Mouse (Mus musculus) bone marrow, adult 2 months (tissue): ENCODE results near the gene Tmcc3. TPM values are rescaled to one million over a fixed set of nuclear protein-coding genes. Genes with fewer than 3 reads are reported as not detected.

Experiments used
- H3K27ac ChIP-seq: fragments of 200-500 bp; 2 replicates; pipeline ENCODE4 v1.5.1; 2012; ENCODE audit warnings: low read depth, mild to moderate bottlenecking, control low read depth, inconsistent platforms, low read length; ENCODE audit not compliant: control insufficient read depth, poor library complexity, insufficient read depth
- H3K4me1 ChIP-seq: fragments of 200-500 bp; 2 replicates; pipeline ENCODE4 v1.6.1; 2011; ENCODE audit warnings: low read length; ENCODE audit not compliant: control insufficient read depth, insufficient read depth
- H3K4me3 ChIP-seq: fragments of 200-500 bp; replicated peaks from 2 replicates; pipeline ENCODE3; 2011; ENCODE audit warnings: mild to moderate bottlenecking, low read depth, low read length, control low read depth; ENCODE audit not compliant: control insufficient read depth
- CTCF ChIP-seq: fragments of 200-500 bp; IDR thresholded peaks from 2 replicates; pipeline ENCODE4 v1.5.1; 2011; ENCODE audit warnings: low read length, control low read depth; ENCODE audit not compliant: control insufficient read depth, insufficient read depth
- POLR2A ChIP-seq: fragments of 200-500 bp; IDR thresholded peaks from 2 replicates; pipeline ENCODE4 v1.6.1; 2011; ENCODE audit warnings: low read depth, mild to moderate bottlenecking, control low read depth, low read length, borderline replicate concordance; ENCODE audit not compliant: control insufficient read depth
- WGBS: fragments of 180-500 bp; shearing (Covaris S2); methylation state at CpG from one replicate; pipeline ENCODE4 v1.1.7; 2018; 5-methylcytosine and 5-hydroxymethylcytosine counted together
- polyA plus RNA-seq: library from polyadenylated mRNA; stranded (reverse); fragments of >200 nt; gene quantifications from 2 replicates; pipeline ENCODE4 v1.2.4, GENCODE M21; 2011; ENCODE audit warnings: low replicate concordance; ENCODE audit not compliant: missing spikeins, insufficient read depth, insufficient read length

Tmcc3 gene
- polyA plus RNA-seq, 1 experiment: 5.9 TPM

DNA sequence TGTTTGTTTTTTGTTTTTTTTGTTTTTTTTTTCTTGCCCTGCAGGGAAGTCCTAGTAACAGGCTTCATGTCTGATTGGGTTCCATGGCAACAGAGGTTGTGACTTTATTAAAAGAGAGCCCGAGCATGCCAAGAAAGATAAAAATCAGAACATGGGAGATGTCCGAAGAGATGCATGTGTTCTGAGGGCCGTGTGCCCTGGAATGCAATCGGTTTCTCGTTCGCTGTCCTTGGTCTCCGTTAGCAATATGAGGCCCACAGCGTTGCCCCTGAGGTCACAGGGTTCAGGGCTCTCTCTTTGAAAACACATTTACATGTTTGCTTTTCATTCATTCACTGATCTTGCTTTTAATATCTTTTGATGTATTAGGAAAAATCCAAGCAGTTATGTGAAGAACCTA lies 233.1 kb downstream of the Tmcc3 start:
- TF ChIP-seq CTCF: no peak
- no peak for TF ChIP-seq POLR2A
- Histone ChIP-seq H3K4me1 (no peaks in the 10 kb centered on the region), H3K4me3 (no peak overlapping the region), H3K27ac (no peak overlapping the region)
- WGBS: 85% methylated on average over 8 of the region's 8 CpGs

DNA sequence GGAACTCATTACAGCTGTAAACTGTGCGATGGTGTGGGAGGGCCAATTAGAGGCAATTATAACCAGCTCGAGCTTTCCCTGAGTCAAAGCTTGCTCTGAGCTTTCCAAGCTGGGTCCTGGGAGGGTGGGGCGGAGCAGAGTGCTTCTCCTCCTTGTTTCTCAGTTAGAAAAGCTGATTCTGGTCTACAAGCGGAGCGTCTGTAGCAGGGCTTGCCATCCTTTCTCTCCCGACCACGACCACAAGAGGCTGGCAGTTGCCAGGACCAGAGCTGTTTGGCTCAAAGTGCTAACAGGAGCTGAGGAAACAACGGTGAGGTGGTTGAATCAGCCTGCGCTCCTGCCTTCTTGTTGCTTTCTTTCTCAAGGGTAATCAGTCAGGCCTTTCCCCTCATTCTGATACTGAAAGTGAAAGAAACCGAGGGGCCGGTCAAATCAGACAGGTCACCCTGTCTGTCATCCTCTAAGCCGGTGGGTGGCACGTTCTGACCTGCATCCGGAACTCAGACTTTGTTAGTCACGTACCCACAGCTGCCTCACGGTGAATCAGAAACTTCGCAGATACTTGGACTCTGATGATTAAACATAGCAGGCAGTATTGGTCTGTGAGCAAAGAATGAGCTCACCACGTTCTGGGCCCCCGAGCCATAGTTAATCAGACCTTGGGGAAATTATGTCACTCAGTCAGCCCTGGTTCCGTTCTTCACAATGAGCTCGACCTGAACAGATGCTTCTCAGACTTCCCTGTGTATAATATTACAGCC lies 233.7 kb downstream of the Tmcc3 start:
- Histone ChIP-seq H3K4me3 (peak overlapping the region; percentile 62), H3K27ac (peak overlapping the region; percentile 42; the same call in 1 of the 2 replicates), H3K4me1 (no peaks in the 10 kb centered on the region)
- no peak for TF ChIP-seq POLR2A
- TF ChIP-seq CTCF: no peak
- WGBS: 4% methylated on average over 21 of the region's 21 CpGs

DNA sequence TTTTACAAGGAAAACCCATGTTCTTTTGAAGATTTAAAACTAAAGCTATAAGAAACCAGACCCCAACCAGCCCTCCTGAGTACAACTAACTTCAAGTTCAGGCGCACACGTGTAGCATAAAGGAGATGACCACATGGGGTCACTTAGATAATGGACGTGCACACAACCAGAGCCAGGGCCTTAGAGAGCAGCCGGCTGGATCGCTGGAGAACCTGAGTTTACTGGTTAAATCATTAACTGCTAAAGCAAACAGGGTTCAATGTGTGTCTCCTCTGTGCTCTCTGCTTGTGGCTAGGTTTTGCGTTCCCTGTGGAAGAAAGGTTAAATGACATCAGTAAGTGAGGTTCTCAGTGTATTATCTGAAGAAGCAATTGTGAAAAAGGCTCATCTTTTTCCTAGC lies 234.9 kb downstream of the Tmcc3 start:
- no peaks in the 10 kb centered on the region for H3K4me1 ChIP-seq
- H3K4me3 ChIP-seq: no peak overlapping the region
- no peak for TF ChIP-seq CTCF
- TF ChIP-seq POLR2A: no peak
- WGBS: 91% methylated on average over 6 of the region's 6 CpGs
- no peak overlapping the region for H3K27ac ChIP-seq

DNA sequence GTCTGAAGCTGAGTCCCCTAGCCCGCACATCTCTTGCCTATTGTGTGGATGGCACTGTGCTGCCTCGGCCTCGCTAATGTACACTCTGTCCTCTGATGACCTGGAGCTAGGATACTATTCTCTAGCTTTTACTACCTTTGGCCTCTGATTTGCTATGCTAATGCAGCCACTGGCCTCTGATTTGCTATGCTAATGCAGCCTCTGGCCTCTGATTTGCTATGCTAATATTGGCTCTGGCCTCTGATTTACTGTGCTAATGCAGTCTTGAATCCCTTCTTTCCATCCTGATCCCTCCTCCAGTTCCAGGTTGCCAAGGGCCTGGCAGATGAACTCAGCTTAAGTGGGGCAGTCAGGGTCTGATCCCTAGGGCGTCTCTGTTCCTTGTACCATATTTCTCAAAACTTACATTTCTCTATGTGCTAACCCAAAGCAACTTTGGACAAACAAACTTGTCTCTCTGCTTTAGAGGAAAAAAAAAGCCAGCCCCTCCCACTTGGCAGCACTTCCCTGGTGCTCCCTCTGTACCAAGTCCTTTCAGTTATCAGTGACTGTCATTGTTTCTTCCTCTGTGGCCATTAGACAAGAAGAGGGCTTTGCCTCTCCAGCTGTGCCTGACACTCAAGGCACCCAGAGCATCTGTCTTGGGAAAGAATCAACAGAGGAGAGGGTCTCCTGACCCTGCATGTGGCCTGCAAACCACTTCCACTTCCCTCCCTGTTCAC lies 237.9 kb downstream of the Tmcc3 start:
- Histone ChIP-seq H3K4me3 (no peak overlapping the region), H3K4me1 (no peaks in the 10 kb centered on the region; the same call in 1 of the 2 replicates), H3K27ac (no peak overlapping the region)
- TF ChIP-seq POLR2A (no peak), CTCF (no peak)
- WGBS: 84% methylated on average over 4 of the region's 4 CpGs

DNA sequence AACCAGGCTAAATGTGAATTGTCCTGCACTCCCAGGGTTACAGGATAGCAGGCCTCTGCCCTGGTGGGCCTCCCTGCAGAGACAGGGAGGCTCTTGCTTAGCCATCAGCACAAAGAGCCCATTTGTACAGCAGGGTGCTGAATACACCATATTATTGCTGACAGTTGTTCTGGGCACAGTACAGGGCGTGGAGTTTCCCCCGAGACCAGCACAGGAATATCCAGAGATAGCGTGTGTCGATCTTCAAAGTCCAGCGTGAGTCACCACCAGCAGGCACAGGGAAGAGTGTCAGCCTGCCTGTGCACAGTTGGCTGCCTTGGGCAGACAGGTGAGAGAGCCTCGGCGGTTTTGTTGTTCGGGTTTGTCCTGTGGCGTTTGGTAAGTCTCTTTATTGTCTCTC lies 238.9 kb downstream of the Tmcc3 start:
- H3K4me3 ChIP-seq: no peak overlapping the region
- H3K4me1 ChIP-seq: no peaks in the 10 kb centered on the region; the same call in 1 of the 2 replicates
- no peak for TF ChIP-seq POLR2A
- no peak for TF ChIP-seq CTCF
- WGBS: 78% methylated on average over 9 of the region's 9 CpGs
- H3K27ac ChIP-seq: no peak overlapping the region

DNA sequence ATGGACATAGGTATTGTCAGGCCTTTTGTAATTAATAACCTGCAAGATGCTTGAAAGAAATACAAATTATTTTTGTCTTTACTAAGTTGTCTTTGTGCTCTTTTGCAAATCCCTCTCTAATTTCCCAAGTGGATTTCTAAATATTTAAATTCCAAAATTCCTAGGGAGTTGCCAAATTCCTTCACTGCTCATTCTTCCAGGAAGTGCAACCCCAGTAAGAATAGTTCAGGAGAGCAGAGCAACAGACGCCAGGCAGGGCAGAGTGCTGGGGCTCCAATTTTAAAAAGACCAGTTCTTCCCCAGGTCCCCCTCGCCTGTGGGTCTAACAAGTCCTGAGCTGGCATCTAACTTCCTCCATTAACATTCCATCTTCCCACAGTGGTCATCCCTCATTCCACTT lies 239.3 kb downstream of the Tmcc3 start:
- 58% methylated on average over 2 of the region's 2 CpGs for WGBS
- Histone ChIP-seq H3K4me1 (no peaks in the 10 kb centered on the region; the same call in 1 of the 2 replicates), H3K4me3 (no peak overlapping the region), H3K27ac (no peak overlapping the region)
- TF ChIP-seq CTCF (no peak), POLR2A (no peak)

- 70% methylated on average over 6 of the region's 6 CpGs for WGBS
- no peaks in the 10 kb centered on the region; the same call in 1 of the 2 replicates for H3K4me1 ChIP-seq
- TF ChIP-seq CTCF (no peak), POLR2A (no peak)
Measured at GRCm38 (mm10) chr10:94551511-94551910, 239.8 kb downstream of the Tmcc3 start.

GRCm38 (mm10) chr10:94551924-94552523 lies 240.3 kb downstream of the Tmcc3 start:
- TF ChIP-seq POLR2A: no peak
- TF ChIP-seq CTCF: no peak
- Histone ChIP-seq H3K4me3 (peak overlapping the region; percentile 2), H3K27ac (peak overlapping the region; percentile 6; the same call in 1 of the 2 replicates), H3K4me1 (no peaks in the 10 kb centered on the region; the same call in 1 of the 2 replicates)
- WGBS: 22% methylated on average over 7 of the region's 7 CpGs

More at GRCm38 (mm10) chr10:94551511-94551910, 239.8 kb downstream of the Tmcc3 start:
- Histone ChIP-seq H3K27ac (no peak overlapping the region), H3K4me3 (no peak overlapping the region)
